Mouse (Mus musculus): ENCODE results near the gene Gab2. TPM values are rescaled to one million over a fixed set of nuclear protein-coding genes. Genes with fewer than 3 reads are reported as not detected.

The Gab2 gene
- total RNA-seq, 1 experiment from 2014 or later: 41.9 TPM

GRCm38 (mm10) chr7:97332667-97333041, 251.3 kb downstream of the Gab2 start:
- ATAC-seq (replicated peaks; ENCODE audit: insufficient number of reproducible peaks, low FRiP score, low TSS enrichment, poor library complexity, severe bottlenecking): no peak

- ATAC-seq (replicated peaks; ENCODE audit: insufficient number of reproducible peaks, low FRiP score, low TSS enrichment, poor library complexity, severe bottlenecking): peak; percentile 2; the same call in 1 of the 2 replicates
These were observed 251.9 kb downstream of the Gab2 start for GRCm38 (mm10) chr7:97333113-97333898.

GRCm38 (mm10) chr7:97334406-97334805, 253.0 kb downstream of the Gab2 start:
- no peak for ATAC-seq (replicated peaks; ENCODE audit: insufficient number of reproducible peaks, low FRiP score, low TSS enrichment, poor library complexity, severe bottlenecking)

GRCm38 (mm10) chr7:97336678-97337077, 255.3 kb downstream of the Gab2 start:
- ATAC-seq (replicated peaks; ENCODE audit: insufficient number of reproducible peaks, low FRiP score, low TSS enrichment, poor library complexity, severe bottlenecking): no peak

- no peak for ATAC-seq (replicated peaks; ENCODE audit: insufficient number of reproducible peaks, low FRiP score, low TSS enrichment, poor library complexity, severe bottlenecking)
These were observed 257.2 kb downstream of the Gab2 start for GRCm38 (mm10) chr7:97338593-97338992.

- ATAC-seq (replicated peaks; ENCODE audit: insufficient number of reproducible peaks, low FRiP score, low TSS enrichment, poor library complexity, severe bottlenecking): no peak
These were observed 258.2 kb downstream of the Gab2 start for GRCm38 (mm10) chr7:97339623-97340022.

- no peak for ATAC-seq (replicated peaks; ENCODE audit: insufficient number of reproducible peaks, low FRiP score, low TSS enrichment, poor library complexity, severe bottlenecking)
These were observed 259.8 kb downstream of the Gab2 start for GRCm38 (mm10) chr7:97340907-97341849.

- no peak for ATAC-seq (replicated peaks; ENCODE audit: insufficient number of reproducible peaks, low FRiP score, low TSS enrichment, poor library complexity, severe bottlenecking)
These were observed 261.6 kb downstream of the Gab2 start for GRCm38 (mm10) chr7:97342961-97343360.

- ATAC-seq (replicated peaks; ENCODE audit: insufficient number of reproducible peaks, low FRiP score, low TSS enrichment, poor library complexity, severe bottlenecking): no peak
These were observed 263.3 kb downstream of the Gab2 start for GRCm38 (mm10) chr7:97344655-97345054.

- no peak for ATAC-seq (replicated peaks; ENCODE audit: insufficient number of reproducible peaks, low FRiP score, low TSS enrichment, poor library complexity, severe bottlenecking)
These were observed 264.0 kb downstream of the Gab2 start for GRCm38 (mm10) chr7:97345229-97345871.

- no peak for ATAC-seq (replicated peaks; ENCODE audit: insufficient number of reproducible peaks, low FRiP score, low TSS enrichment, poor library complexity, severe bottlenecking)
These were observed 264.9 kb downstream of the Gab2 start for GRCm38 (mm10) chr7:97346111-97346821.

- no peak for ATAC-seq (replicated peaks; ENCODE audit: insufficient number of reproducible peaks, low FRiP score, low TSS enrichment, poor library complexity, severe bottlenecking)
These were observed 265.4 kb downstream of the Gab2 start for GRCm38 (mm10) chr7:97346822-97347166.

GRCm38 (mm10) chr7:97347464-97347863, 266.1 kb downstream of the Gab2 start:
- ATAC-seq (replicated peaks; ENCODE audit: insufficient number of reproducible peaks, low FRiP score, low TSS enrichment, poor library complexity, severe bottlenecking): no peak

GRCm38 (mm10) chr7:97348318-97348717, 266.9 kb downstream of the Gab2 start:
- no peak for ATAC-seq (replicated peaks; ENCODE audit: insufficient number of reproducible peaks, low FRiP score, low TSS enrichment, poor library complexity, severe bottlenecking)

GRCm38 (mm10) chr7:97348836-97349235, 267.4 kb downstream of the Gab2 start:
- no peak for ATAC-seq (replicated peaks; ENCODE audit: insufficient number of reproducible peaks, low FRiP score, low TSS enrichment, poor library complexity, severe bottlenecking)

GRCm38 (mm10) chr7:97349438-97349837, 268.1 kb downstream of the Gab2 start:
- no peak for ATAC-seq (replicated peaks; ENCODE audit: insufficient number of reproducible peaks, low FRiP score, low TSS enrichment, poor library complexity, severe bottlenecking)

GRCm38 (mm10) chr7:97350891-97351290, 269.5 kb downstream of the Gab2 start:
- ATAC-seq (replicated peaks; ENCODE audit: insufficient number of reproducible peaks, low FRiP score, low TSS enrichment, poor library complexity, severe bottlenecking): no peak

- no peak for ATAC-seq (replicated peaks; ENCODE audit: insufficient number of reproducible peaks, low FRiP score, low TSS enrichment, poor library complexity, severe bottlenecking)
These were observed 270.6 kb downstream of the Gab2 start for GRCm38 (mm10) chr7:97351792-97352513.
